Mouse (Mus musculus): ENCODE measurements around the gene Otop2. TPM values are rescaled to one million over a fixed set of nuclear protein-coding genes. Genes with fewer than 3 reads are reported as not detected.
A peak's percentile ranks its signal among the peaks of the same experiment; 100 is the strongest.

The Otop2 gene
- total and polyA plus RNA-seq, 3 experiments: not detected

DNA sequence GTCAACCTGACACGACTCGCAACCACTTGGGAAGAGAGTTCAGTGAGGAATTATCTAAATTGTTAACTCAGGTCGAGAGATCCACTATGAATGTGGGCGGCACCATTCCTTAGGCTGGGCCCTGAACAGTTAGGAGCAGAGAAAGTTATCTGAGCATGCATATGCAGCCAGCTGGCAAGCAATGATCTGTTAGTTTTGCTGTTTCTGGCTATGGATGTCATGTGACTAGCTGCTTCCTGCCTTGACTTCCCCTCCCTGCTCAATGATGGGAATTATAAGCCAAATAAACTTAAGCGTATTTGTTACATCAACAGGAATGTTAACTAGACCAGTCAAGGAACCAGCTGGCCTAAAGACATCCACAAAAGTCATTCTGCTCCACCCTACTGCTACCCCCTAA lies 46.4 kb downstream of the Otop2 start:
- TF ChIP-seq JUN (IDR thresholded peaks at IDR 0.05; ENCODE audit: insufficient read depth, low read depth, low read length) (no peak), POLR2AphosphoS2 (IDR thresholded peaks at IDR 0.05; ENCODE audit: low read depth, low read length) (no peak), USF1 (IDR thresholded peaks at IDR 0.05; ENCODE audit: low read depth, low read length) (no peak), CHD1 (IDR thresholded peaks at IDR 0.05; ENCODE audit: low read depth, low read length) (no peak), MYC (IDR thresholded peaks at IDR 0.05; ENCODE audit: low read depth, low read length) (no peak), GABPA (IDR thresholded peaks at IDR 0.05; ENCODE audit: insufficient replicate concordance, low read depth, low read length) (no peak), SIN3A (IDR thresholded peaks at IDR 0.05; ENCODE audit: low read length) (no peak), CHD2 (IDR thresholded peaks at IDR 0.05; ENCODE audit: low read length) (no peak), ZC3H11A (IDR thresholded peaks at IDR 0.05; ENCODE audit: low read depth, low read length) (no peak), ETS1 (conservative IDR thresholded peaks at IDR 0.05; ENCODE audit: low read depth, low read length) (no peak), BHLHE40 (IDR thresholded peaks at IDR 0.05; ENCODE audit: low read depth, low read length) (no peak), MAFK (IDR thresholded peaks at IDR 0.05; ENCODE audit: insufficient replicate concordance, low read length) (no peak), MAX (IDR thresholded peaks at IDR 0.05; ENCODE audit: low read length) (no peak), MAZ (IDR thresholded peaks at IDR 0.05; ENCODE audit: low read depth, low read length) (no peak), MEF2A (IDR thresholded peaks at IDR 0.05; ENCODE audit: borderline replicate concordance, low read depth, low read length) (no peak), CTCF (conservative IDR thresholded peaks at IDR 0.05 in 1 of 2, IDR thresholded peaks at IDR 0.05 in 1 of 2; ENCODE audit: low read depth in 2 of 2, low read length in 2 of 2) (no peak)
- Histone ChIP-seq H3K4me2 (ENCODE audit: insufficient read depth, low read depth, poor library complexity, severe bottlenecking) (no peak overlapping the region), H3K79me2 (replicated peaks; ENCODE audit: control insufficient read depth, extremely low read depth, insufficient read depth, poor library complexity, severe bottlenecking) (no peaks in the 10 kb centered on the region), H3K9ac (ENCODE audit: insufficient read depth, low read depth) (no peak overlapping the region), H3K36me3 (replicated peaks in 1 of 2; ENCODE audit: control insufficient read depth in 1 of 2, insufficient read depth in 1 of 2, low read length in 1 of 2) (no peaks in the 10 kb centered on the region), H3K4me1 (ENCODE audit: control insufficient read depth in 1 of 2, insufficient read depth in 2 of 2) (peaks cover 0 to 3% of the 10 kb centered on the region in 2 experiments; a peak in 1 of 4 replicates), H3K27ac (ENCODE audit: insufficient read depth, low read depth) (no peak overlapping the region), H3K27me3 (replicated peaks) (peaks cover 89% of the 10 kb centered on the region), H3K4me3 (replicated peaks in 1 of 3; ENCODE audit: low read depth in 2 of 3, low read length in 2 of 3, poor library complexity in 1 of 3) (no peak overlapping the region), H3K9me3 (replicated peaks; ENCODE audit: low read length) (peaks cover 15% of the 10 kb centered on the region)
- no peak for DNase-seq (ENCODE audit: extremely low read depth)
- dilution Hi-C loops (cut with MboI; ENCODE audit: extremely low pct_ligation_motif_present, extremely low pct_unique_long_range_greater_than_20kb, low sequenced_read_pairs) (no loop called here), in situ Hi-C loops (cut with MboI; ENCODE audit: low pct_ligation_motif_present, low pct_unique_long_range_greater_than_20kb, low sequenced_read_pairs) (loop anchor here (10.0 kb wide), 1 partner anchor 361 kb away; no protein-coding TSS in a partner anchor)

DNA sequence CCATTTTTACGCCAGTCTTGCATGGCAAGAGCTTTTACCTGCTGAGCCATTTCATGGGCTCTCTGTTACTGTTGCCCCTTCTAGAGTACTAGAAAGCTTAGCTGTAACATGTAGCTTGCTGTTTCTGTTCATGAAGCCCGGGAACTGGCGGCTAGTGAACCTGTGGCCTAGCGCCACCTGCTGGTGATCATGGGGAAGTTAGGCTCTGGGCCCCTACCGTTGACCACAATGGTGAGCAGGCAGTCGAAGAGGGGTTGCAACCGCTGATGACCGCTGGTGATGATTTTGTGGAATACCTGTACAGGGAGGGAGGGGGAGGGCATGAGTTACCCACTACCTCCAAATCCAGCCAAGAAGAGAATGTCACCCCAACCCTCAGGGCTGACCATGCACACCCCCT lies 47.2 kb downstream of the Otop2 start:
- Histone ChIP-seq H3K4me3 (replicated peaks in 1 of 3; ENCODE audit: low read depth in 2 of 3, low read length in 2 of 3, poor library complexity in 1 of 3) (no peak overlapping the region), H3K27ac (ENCODE audit: insufficient read depth, low read depth) (no peak overlapping the region), H3K27me3 (replicated peaks) (peaks cover 88% of the 10 kb centered on the region), H3K79me2 (replicated peaks; ENCODE audit: control insufficient read depth, extremely low read depth, insufficient read depth, poor library complexity, severe bottlenecking) (no peaks in the 10 kb centered on the region), H3K9me3 (replicated peaks; ENCODE audit: low read length) (peaks cover 15% of the 10 kb centered on the region), H3K9ac (ENCODE audit: insufficient read depth, low read depth) (no peak overlapping the region), H3K4me1 (ENCODE audit: control insufficient read depth in 1 of 2, insufficient read depth in 2 of 2) (peaks cover 3% of the 10 kb centered on the region in 2 experiments; a peak in 2 of 4 replicates), H3K4me2 (ENCODE audit: insufficient read depth, low read depth, poor library complexity, severe bottlenecking) (no peak overlapping the region), H3K36me3 (replicated peaks in 1 of 2; ENCODE audit: control insufficient read depth in 1 of 2, insufficient read depth in 1 of 2, low read length in 1 of 2) (no peaks in the 10 kb centered on the region)
- in situ Hi-C loops (cut with MboI; ENCODE audit: low pct_ligation_motif_present, low pct_unique_long_range_greater_than_20kb, low sequenced_read_pairs): loop anchor here (10.0 kb wide), 1 partner anchor 361 kb away; no protein-coding TSS in a partner anchor
- dilution Hi-C loops (cut with MboI; ENCODE audit: extremely low pct_ligation_motif_present, extremely low pct_unique_long_range_greater_than_20kb, low sequenced_read_pairs): no loop called here
- DNase-seq (ENCODE audit: extremely low read depth): peak; percentile 85
- TF ChIP-seq MEF2A (IDR thresholded peaks at IDR 0.05; ENCODE audit: borderline replicate concordance, low read depth, low read length) (no peak), PAX5 (IDR thresholded peaks at IDR 0.05; ENCODE audit: low read length) (no peak), ELF1 (IDR thresholded peaks at IDR 0.05; ENCODE audit: low read depth, low read length) (0 out of 2 replicates have a peak, but pooled peaks have one; percentile 13), RAD21 (IDR thresholded peaks at IDR 0.05; ENCODE audit: low read depth, low read length) (peak; percentile 86), SMC3 (IDR thresholded peaks at IDR 0.05; ENCODE audit: low read depth, low read length) (peak; percentile 98), CTCF (conservative IDR thresholded peaks at IDR 0.05 in 1 of 2, IDR thresholded peaks at IDR 0.05 in 1 of 2; ENCODE audit: low read depth in 2 of 2, low read length in 2 of 2) (peak; percentile 96 to 97), MXI1 (IDR thresholded peaks at IDR 0.05; ENCODE audit: low read depth, low read length) (no peak), MAZ (IDR thresholded peaks at IDR 0.05; ENCODE audit: low read depth, low read length) (peak; percentile 44; the same call in 1 of the 2 replicates), ZC3H11A (IDR thresholded peaks at IDR 0.05; ENCODE audit: low read depth, low read length) (peak; percentile 66), IRF4 (IDR thresholded peaks at IDR 0.05; ENCODE audit: low read depth, low read length) (0 out of 2 replicates have a peak, but pooled peaks have one; percentile 18), TCF12 (IDR thresholded peaks at IDR 0.05; ENCODE audit: low read depth, low read length) (peak; percentile 22; the same call in 1 of the 2 replicates), JUN (IDR thresholded peaks at IDR 0.05; ENCODE audit: insufficient read depth, low read depth, low read length) (no peak)

Data from CH12.LX (cell line).